Mouse (Mus musculus) forebrain, embryonic 16.5 days (tissue): ENCODE measurements at regions not wholly inside any gene's neighbourhood (a gene's known extent, or its start where the extent isn't known, plus 50 kb on each side); places are given as distances from the start of the nearest gene placed in this dataset.

Experiments
- ATAC-seq: fragments of 200-750 bp; cut with Nextera tagmentation; 2 replicates; pipeline ENCODE4 v1.8.0; 2017; ENCODE audit warnings: mild to moderate bottlenecking, moderate library complexity
- H3K27ac ChIP-seq: fragments of 300-500 bp; sonication (generic); 2 replicates; pipeline ENCODE4 v1.5.1; 2014; ENCODE audit warnings: low read length, control low read depth
- H3K27me3 ChIP-seq: fragments of 300-500 bp; sonication (generic); replicated peaks from 2 replicates; pipeline ENCODE4 v1.6.1; 2014; ENCODE audit warnings: low read length; ENCODE audit not compliant: control insufficient read depth, insufficient read depth
- H3K36me3 ChIP-seq: fragments of 300-500 bp; sonication (generic); 2 replicates; pipeline ENCODE4 v1.6.1; 2014; ENCODE audit not compliant: control insufficient read depth, insufficient read depth
- H3K4me1 ChIP-seq: fragments of 300-500 bp; sonication (generic); replicated peaks from 2 replicates; pipeline ENCODE4 v1.6.1; 2014; ENCODE audit warnings: low read length; ENCODE audit not compliant: control insufficient read depth, insufficient read depth
- H3K4me2 ChIP-seq: fragments of 300-500 bp; sonication (generic); 2 replicates; pipeline ENCODE4 v1.6.1; 2014; ENCODE audit warnings: mild to moderate bottlenecking, low read length, control low read depth
- H3K4me3 ChIP-seq: fragments of 300-500 bp; sonication (generic); replicated peaks from 2 replicates; pipeline ENCODE4 v1.5.1; 2014; ENCODE audit warnings: mild to moderate bottlenecking, low read length, control low read depth
- H3K9ac ChIP-seq: fragments of 300-500 bp; sonication (generic); replicated peaks from 2 replicates; pipeline ENCODE4 v1.6.1; 2014; ENCODE audit warnings: low read depth, low read length, control low read depth
- H3K9me3 ChIP-seq: fragments of 300-500 bp; sonication (generic); 2 replicates; pipeline ENCODE4 v1.6.1; 2016; ENCODE audit warnings: low read length; ENCODE audit not compliant: control insufficient read depth
- WGBS: fragments of 180-500 bp; shearing (Covaris S2); extraction: QIAGEN DNeasy Blood & Tissue Kit; methylation state at CpG from one replicate; pipeline ENCODE4 v1.1.7; 2014; 5-methylcytosine and 5-hydroxymethylcytosine counted together

DNA sequence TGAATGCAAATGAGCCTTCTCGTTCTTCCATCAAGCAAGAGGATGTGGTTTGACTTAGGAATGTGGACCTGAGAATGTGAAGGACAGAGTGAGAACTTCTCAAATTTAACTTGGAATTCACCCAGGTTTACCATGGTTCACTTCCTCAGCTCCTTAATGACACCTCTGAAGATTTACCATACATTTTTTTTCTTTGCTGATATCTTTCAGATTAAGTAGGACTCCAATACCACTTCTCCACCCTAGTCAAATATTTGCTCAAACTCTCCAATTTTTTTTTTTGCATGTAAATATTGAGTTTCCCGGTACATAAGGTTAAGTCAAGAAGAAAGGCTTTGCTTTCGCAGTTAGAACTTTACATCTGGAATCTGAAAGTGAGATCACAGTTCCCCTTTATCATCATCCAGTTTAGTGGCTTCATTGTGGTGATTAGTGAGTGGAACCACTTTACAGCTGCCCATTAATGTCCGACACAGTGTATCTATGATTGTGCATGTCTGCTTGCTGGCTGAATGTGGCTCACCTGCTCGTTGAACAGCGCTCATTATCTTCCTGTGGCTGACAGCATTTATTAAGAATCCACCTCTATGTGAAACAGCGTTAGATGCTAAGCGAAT, 446.0 kb upstream of the Adam34 start:
- no peak for ATAC-seq
- H3K4me3 ChIP-seq = no peak overlapping the region
- H3K27ac ChIP-seq = no peak overlapping the region
- H3K4me2 ChIP-seq = no peak overlapping the region
- no peaks in the 10 kb centered on the region for H3K4me1 ChIP-seq
- no peaks in the 10 kb centered on the region for H3K9me3 ChIP-seq
- H3K36me3 ChIP-seq = no peaks in the 10 kb centered on the region
- no peaks in the 10 kb centered on the region for H3K27me3 ChIP-seq
- H3K9ac ChIP-seq = no peak overlapping the region
- whole genome bisulfite sequencing = 53% methylated on average over 8 of the region's 8 CpGs

- no peak overlapping the region for H3K4me2 ChIP-seq
- H3K27me3 ChIP-seq = no peaks in the 10 kb centered on the region
- H3K36me3 ChIP-seq = no peaks in the 10 kb centered on the region
- H3K27ac ChIP-seq = no peak overlapping the region
- no peak overlapping the region for H3K4me3 ChIP-seq
- no peak for ATAC-seq
- whole genome bisulfite sequencing = 56% methylated on average over 6 of the region's 6 CpGs
- H3K4me1 ChIP-seq = no peaks in the 10 kb centered on the region
- H3K9ac ChIP-seq = no peak overlapping the region
- no peaks in the 10 kb centered on the region for H3K9me3 ChIP-seq
These were observed 455.3 kb upstream of the Adam34 start for GRCm38 (mm10) chr8:44165115-44165514.

GRCm38 (mm10) chr8:44177016-44177415, 467.2 kb upstream of the Adam34 start:
- no peak for ATAC-seq
- WGBS = 28% methylated on average over 4 of the region's 4 CpGs

DNA sequence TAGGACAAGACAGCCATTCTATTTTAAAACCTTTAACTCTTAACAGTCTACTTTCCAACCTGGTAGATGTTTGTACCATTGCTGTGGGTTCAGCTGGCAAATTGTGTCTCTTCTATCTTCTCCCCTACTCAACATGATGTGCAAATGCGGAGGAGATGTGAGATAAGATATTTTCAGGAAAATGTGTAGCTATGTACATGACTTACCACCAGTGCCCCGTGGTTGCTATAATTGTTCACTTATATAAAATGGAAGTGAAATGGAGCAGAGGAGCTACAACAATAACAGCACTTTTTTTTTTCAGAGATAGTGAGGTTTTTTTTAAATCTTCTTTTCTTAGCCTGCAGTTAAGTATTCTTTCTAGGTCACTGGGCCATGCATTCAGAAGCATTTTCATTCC, 492.4 kb upstream of the Adam34 start:
- WGBS = 83% methylated on average over 2 of the region's 2 CpGs
- no peaks in the 10 kb centered on the region for H3K9me3 ChIP-seq
- H3K27me3 ChIP-seq = no peaks in the 10 kb centered on the region
- no peaks in the 10 kb centered on the region for H3K4me1 ChIP-seq
- no peaks in the 10 kb centered on the region for H3K36me3 ChIP-seq
- no peak overlapping the region for H3K4me2 ChIP-seq
- no peak overlapping the region for H3K4me3 ChIP-seq
- no peak overlapping the region for H3K27ac ChIP-seq
- no peak for ATAC-seq
- H3K9ac ChIP-seq = no peak overlapping the region

More at GRCm38 (mm10) chr8:44177016-44177415, 467.2 kb upstream of the Adam34 start:
- Histone ChIP-seq H3K4me1 (no peaks in the 10 kb centered on the region), H3K36me3 (no peaks in the 10 kb centered on the region), H3K27ac (no peak overlapping the region), H3K27me3 (no peaks in the 10 kb centered on the region), H3K9me3 (no peaks in the 10 kb centered on the region), H3K4me2 (no peak overlapping the region), H3K4me3 (no peak overlapping the region), H3K9ac (no peak overlapping the region)

- H3K4me1 ChIP-seq = no peaks in the 10 kb centered on the region
- 57% methylated on average over 11 of the region's 11 CpGs for WGBS
- no peak overlapping the region for H3K27ac ChIP-seq
- no peak overlapping the region for H3K4me3 ChIP-seq
- no peaks in the 10 kb centered on the region for H3K27me3 ChIP-seq
- peak; percentile 57; the same call in 1 of the 2 replicates for ATAC-seq
- no peak overlapping the region for H3K4me2 ChIP-seq
- H3K36me3 ChIP-seq = no peaks in the 10 kb centered on the region
- no peaks in the 10 kb centered on the region for H3K9me3 ChIP-seq
- H3K9ac ChIP-seq = no peak overlapping the region
These were observed 496.7 kb upstream of the Adam34 start for GRCm38 (mm10) chr8:44206391-44207170.

DNA sequence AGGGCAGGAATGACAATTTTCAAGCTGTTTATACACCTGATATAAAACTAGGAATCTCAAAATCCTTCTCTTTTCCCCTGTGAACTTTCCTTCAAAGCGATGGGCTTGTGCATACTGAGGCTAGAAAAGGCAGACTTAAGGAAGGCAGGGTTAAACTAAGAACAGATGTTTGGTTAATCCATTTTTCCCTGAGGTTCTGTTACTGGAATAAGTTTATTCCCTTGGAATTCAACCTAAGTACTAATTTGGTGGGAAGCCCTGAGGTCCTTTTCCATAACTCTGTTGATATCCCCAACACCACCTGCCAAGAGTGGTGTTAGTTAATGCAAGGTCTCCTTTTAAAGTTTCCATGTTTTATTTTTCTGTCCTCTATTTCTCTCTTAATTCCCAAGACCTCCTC, 512.5 kb upstream of the Adam34 start:
- Histone ChIP-seq H3K4me1 (no peaks in the 10 kb centered on the region), H3K9ac (no peak overlapping the region), H3K9me3 (no peaks in the 10 kb centered on the region), H3K4me3 (no peak overlapping the region), H3K36me3 (no peaks in the 10 kb centered on the region), H3K27ac (no peak overlapping the region), H3K27me3 (no peaks in the 10 kb centered on the region), H3K4me2 (no peak overlapping the region)
- 80% methylated on average over 1 of the region's 1 CpGs for WGBS
- no peak for ATAC-seq

DNA sequence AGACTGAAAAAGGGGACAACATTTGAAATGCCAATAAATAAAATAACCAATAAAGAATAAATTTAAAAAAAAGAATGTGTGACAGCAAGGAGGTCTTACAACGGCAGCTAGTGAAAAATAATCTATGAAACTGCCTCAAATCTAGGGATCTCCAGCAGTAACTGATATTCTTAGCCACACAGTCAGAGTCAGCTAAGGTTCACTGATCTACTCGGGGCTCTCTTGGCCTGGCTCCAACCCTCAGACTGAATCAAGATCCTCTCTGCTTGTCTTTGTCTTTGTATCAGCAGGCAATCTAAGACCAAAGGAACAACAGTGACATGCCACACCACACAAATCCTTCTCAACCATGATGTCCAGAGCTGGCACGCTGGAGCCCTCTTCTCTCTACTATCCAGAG, 542.5 kb upstream of the Adam34 start:
- Histone ChIP-seq H3K4me3 (no peak overlapping the region), H3K4me1 (no peaks in the 10 kb centered on the region), H3K27ac (no peak overlapping the region), H3K9ac (no peak overlapping the region), H3K9me3 (no peaks in the 10 kb centered on the region), H3K36me3 (no peaks in the 10 kb centered on the region), H3K4me2 (no peak overlapping the region), H3K27me3 (no peaks in the 10 kb centered on the region)
- WGBS = 75% methylated on average over 3 of the region's 3 CpGs
- ATAC-seq = no peak

GRCm38 (mm10) chr8:44257051-44257450, 547.2 kb upstream of the Adam34 start:
- WGBS = 43% methylated on average over 6 of the region's 6 CpGs
- Histone ChIP-seq H3K4me3 (no peak overlapping the region), H3K36me3 (no peaks in the 10 kb centered on the region), H3K27me3 (no peaks in the 10 kb centered on the region), H3K9me3 (no peaks in the 10 kb centered on the region), H3K4me2 (no peak overlapping the region), H3K4me1 (no peaks in the 10 kb centered on the region), H3K27ac (no peak overlapping the region), H3K9ac (no peak overlapping the region)
- ATAC-seq = no peak

DNA sequence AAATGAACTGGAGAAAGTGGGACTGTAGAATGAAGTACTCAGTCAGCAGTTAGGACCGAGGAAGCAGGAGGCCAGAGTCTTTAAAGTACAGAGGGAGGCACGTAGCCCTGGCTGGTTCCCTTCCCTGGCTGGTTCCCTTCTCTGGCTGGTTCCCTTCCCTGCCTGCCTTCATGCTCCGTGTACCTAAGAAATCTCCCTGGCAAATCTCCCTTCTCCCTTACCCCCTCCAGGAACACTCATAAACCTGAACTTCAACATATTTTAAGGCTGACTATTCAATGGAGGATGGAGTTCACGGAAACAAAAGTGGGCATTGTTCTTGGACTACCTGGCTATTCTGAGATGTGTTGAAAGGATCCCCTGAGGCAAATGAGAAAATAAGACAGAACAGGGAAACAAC, 551.2 kb upstream of the Adam34 start:
- H3K9ac ChIP-seq = no peak overlapping the region
- H3K36me3 ChIP-seq = no peaks in the 10 kb centered on the region
- no peaks in the 10 kb centered on the region for H3K4me1 ChIP-seq
- H3K4me2 ChIP-seq = no peak overlapping the region
- no peak overlapping the region for H3K4me3 ChIP-seq
- WGBS = 79% methylated on average over 4 of the region's 4 CpGs
- H3K27ac ChIP-seq = no peak overlapping the region
- ATAC-seq = no peak
- H3K9me3 ChIP-seq = no peaks in the 10 kb centered on the region
- no peaks in the 10 kb centered on the region for H3K27me3 ChIP-seq
